Mouse (Mus musculus) MN1 (cell line): Measurements from ENCODE around the gene Cd160.
A peak's percentile ranks its signal among the peaks of the same experiment; 100 is the strongest.

Experiments used
- DNase-seq: peaks from one replicate; pipeline ENCODE4 v3.0.0-alpha.2; 2016; ENCODE audit warnings: low spot score

Gene Cd160

GRCm38 (mm10) chr3:96829856-96830255 lies 705 bp upstream of the Cd160 start:
- no peak for DNase-seq

DNA sequence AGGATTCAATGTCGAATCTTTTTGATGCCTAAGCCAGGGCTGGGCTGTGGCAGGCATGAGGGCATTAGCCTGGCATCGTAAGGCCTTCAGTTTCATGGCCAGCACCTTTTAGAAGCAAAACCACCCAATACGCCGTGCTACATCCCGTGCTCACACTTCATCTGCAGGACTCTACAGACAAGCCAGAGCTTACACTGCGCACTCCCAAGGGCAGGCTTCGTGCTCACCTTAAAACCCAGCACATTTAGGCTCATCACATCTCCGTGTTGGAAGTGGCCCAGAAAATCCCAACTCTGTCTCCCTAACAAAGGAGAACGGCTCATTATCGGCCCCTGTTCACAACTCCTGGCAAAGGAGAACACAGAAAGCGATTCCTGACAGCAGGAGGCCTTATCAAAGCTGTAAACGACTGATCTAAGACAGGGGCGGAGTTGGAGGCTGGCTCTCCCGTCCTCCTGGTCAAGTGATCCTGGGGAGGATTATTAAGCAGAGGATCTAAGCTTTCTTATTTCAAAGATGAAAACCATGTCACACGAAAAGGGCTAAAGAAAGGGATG lies 765 bp downstream of the Cd160 start:
- no peak for DNase-seq

DNA sequence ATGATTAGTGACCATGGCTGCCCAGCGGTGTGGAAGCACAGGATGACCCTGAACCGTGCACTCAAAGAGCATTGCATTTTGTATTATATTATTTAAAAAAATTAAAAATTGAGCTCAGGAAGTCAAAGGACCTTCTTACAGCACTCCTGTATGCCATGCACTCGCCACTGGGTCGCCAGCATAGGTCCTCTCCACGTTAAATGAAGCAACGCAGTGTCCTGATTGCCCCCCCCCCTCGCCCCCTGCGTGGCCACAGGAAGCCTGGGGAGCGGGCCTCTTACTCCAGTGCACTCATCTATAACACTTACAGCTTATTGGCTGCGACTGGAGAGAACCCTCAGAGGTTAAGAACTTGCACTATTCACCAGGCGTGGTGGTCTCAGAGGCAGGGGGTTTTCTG lies 3.9 kb downstream of the Cd160 start:
- DNase-seq: no peak

DNA sequence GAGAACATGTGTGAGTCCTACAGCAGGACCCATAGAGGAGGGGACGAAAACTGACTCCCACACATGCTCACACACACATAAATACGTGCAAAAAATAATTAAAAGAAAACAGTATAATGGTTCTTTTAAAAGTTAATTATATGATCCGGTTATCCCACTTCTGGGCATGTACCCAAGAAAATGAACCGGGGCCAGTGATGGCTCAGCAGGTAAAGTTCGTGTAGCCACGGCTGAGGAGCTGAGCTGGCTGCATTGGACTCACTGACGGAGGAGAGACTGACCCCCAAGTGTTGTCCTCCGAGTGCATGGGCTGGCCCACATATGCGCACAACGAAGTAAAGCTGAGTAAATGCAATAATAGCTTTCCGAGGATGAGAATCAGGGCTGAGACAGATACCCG lies 4.5 kb downstream of the Cd160 start:
- no peak for DNase-seq

DNA sequence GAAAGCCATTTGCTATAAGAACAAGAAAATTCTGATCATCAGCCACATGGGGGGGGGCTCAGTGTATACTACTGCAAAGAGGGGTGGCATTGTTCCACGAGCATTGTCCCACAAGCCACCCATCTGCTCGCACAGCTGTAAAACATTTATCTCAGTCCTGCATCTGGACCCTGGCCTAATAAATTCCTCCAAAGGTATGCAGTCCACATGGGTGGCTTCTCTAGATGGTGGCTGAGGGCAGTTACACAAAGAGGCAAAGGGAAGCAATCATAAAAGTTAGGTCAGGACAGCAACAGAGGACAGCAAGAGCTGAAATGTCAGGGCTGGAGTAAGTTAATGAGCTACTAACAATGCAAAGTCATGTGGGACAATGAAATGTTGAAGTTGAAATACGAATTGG lies 5.5 kb downstream of the Cd160 start:
- no peak for DNase-seq

- DNase-seq: no peak
These were observed 7.6 kb downstream of the Cd160 start for GRCm38 (mm10) chr3:96821581-96821980.

- no peak for DNase-seq
These were observed 8.8 kb downstream of the Cd160 start for GRCm38 (mm10) chr3:96820116-96820915.

DNA sequence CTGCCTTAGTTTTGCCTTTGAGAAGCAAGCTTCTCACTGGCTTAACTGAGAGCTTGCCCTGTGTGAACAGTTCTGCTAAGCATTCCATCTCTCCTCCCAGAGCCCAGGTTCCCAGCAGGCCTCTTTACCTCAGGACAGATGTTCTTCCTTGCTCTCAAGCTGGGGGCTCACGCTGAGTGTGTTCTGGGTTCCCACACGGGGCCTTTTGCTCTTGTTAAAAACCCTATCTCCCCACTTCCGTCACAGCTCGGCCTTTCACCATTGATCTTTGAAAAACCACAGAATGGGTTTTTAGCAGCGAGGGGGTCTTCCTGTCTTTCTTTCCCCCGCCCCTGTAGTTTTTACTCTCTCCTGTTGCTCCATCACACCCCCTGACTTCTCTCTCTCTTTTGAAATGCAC lies 14.8 kb downstream of the Cd160 start:
- no peak for DNase-seq

GRCm38 (mm10) chr3:96813591-96814244 lies 15.4 kb downstream of the Cd160 start:
- no peak for DNase-seq

- no peak for DNase-seq
These were observed 16.0 kb downstream of the Cd160 start for GRCm38 (mm10) chr3:96813106-96813505.

DNA sequence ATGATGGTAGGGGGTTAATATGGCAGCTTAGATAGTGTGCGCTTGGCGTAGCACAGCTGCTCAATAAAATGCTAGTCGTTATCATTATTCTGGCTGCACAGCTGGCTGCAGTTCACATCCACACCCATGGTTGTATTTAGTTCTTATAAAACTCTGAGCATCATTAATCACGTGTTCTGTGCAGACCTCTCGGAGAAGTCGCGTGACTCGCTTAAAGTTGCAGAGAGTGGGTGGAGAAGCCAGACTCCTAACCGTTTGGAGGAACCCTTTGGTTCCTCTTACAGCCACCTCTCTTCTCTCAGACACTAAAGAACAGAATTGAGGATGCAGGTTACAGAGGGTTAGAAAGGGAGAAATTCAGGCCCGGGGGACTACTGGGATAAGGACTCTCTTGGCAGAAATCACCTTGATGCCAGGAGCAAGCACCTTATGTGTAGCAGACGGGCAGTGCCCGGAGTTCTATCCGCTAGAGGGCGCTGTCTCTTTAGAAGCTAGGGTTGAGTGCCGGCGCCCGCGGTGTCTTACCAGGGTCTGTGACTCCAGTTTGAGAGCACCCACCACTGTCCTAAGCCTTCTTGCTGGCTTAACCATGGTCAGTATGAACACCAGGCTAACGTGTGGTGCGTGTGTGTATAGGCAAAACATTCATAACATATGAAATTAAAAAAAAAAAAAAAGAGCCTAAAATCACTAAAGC lies 16.6 kb downstream of the Cd160 start:
- DNase-seq: peak; percentile 24

DNA sequence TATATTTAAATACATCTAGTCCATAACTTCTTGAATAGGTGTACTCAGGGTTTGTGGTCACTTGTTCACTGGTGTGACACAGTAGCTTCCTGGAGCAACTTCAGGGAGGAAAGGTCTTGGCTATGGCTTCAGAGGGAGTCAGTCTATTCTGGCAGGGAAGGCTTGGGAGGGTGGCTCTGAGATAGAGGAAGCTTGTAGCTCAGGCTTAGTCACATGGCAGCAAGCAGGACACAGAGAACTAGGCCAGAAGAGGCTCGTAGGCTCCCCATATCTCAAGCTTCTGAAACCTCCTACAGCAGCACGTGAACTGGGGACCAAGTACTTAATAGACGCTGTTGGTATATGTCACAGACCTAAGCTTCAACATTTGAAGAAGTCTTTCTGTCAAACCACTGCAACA lies 17.9 kb downstream of the Cd160 start:
- DNase-seq: no peak

DNA sequence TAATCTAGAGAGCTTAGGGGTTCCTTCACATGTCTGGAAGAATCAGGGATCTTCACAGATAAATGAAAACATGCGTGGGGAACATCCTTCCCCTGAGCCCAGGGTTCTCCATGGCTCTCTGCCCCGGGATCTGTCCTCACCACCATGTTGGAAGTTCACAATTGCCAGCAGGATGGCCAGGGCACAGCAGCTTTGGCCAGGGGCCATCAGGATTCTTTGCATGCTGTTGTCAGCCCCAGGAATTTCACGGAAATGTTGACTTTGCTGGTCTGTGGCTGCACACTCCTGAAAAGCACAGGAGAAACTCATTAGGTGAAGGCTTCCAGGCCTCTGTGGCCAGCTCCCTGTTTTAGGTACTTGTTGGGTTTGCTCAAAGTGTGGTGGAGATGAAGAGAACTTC lies 20.5 kb downstream of the Cd160 start:
- no peak for DNase-seq

DNA sequence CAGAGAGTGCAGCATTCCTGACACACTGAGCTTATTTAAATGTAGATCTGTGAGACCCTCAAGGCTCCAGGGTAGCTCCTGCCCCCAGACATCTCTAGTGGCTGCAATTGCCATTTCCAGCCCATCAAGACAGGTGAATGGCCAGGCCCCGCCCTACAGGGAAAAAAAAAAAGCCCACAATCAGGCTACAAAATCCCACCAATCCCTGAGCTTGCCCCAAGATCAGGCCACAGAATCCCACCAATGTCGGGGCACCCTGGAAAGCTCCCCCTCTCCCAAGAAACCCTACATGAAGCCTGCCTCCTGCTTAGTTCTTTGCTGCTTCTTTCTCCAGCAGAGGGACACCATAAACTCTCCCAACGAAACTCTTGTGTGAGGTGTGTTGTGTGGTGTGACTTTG lies 21.0 kb downstream of the Cd160 start:
- DNase-seq: no peak

- no peak for DNase-seq
These were observed 26.9 kb downstream of the Cd160 start for GRCm38 (mm10) chr3:96802214-96802613.

DNA sequence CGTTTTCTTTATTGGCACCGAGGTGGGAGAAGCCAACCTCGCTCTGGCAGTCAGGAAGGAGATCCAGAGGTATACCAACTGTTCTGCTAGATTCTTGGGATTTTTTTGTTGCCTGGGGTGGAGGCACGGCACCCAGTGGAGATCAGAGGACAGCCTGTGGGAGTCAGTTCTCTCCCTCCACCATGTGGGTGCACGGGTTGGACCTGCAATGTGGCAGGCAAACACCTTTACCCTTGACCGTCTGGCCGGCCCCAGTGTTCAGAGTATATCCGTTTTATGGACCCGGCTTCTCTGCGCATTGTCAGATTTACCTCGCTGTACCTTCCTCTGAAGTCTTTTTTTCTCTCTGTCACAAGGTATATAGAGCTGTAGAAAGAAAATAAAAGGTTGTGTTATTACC lies 28.9 kb downstream of the Cd160 start:
- no peak for DNase-seq

- no peak for DNase-seq
These were observed 40.6 kb downstream of the Cd160 start for GRCm38 (mm10) chr3:96788506-96788905.

- no peak for DNase-seq
These were observed 41.4 kb downstream of the Cd160 start for GRCm38 (mm10) chr3:96787784-96788183.

DNA sequence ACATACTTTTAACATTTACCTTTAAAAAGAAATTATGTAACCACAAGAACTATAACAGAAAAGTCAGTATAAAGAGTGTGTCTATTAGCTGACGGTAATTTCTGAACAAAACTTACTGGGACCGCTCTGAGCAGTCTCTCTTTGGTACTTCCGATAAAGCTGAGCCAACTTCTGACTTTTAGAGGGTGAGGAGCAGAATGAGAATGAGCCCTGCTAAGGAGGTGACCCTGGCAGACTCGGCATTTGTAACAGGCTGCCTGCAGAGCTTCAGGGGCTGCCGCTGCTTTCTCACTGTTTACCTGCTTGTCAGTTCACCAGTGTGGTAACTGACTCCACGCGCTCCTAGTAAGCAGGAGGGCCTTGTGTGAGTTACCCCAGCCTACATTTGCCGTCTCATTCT lies 46.9 kb downstream of the Cd160 start:
- no peak for DNase-seq

- no peak for DNase-seq
These were observed 52.0 kb downstream of the Cd160 start for GRCm38 (mm10) chr3:96777120-96777519.

DNA sequence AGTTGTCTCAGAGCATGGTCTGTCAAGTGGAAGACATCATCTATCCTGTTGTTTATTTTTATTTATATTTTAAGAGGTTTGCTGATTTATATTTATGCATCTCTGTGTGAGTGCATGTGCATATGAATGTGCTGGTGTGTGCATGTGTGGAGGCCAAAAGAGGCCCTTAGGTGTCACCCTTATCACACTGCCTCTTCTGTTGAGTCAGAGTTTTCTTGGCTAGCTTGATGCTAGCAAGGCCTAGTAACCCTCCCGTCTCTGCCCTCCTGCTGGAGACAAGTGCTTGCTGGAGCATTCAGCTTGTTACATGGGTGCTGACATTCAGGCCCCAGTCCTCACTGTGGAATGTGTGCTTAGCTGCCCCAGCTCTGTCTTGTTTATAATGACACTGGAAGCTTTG lies 56.2 kb downstream of the Cd160 start:
- DNase-seq: no peak

GRCm38 (mm10) chr3:96769971-96770370 lies 59.2 kb downstream of the Cd160 start:
- DNase-seq: no peak

- peak; percentile 45 for DNase-seq
These were observed 64.6 kb downstream of the Cd160 start for GRCm38 (mm10) chr3:96764528-96764927.
